Mouse (Mus musculus) forebrain, postnatal 0 days (tissue): ENCODE results near the gene Sipa1l2. TPM values are rescaled to one million over a fixed set of nuclear protein-coding genes. Genes with fewer than 3 reads are reported as not detected.
"Not testable (repeated sequence)": the region's sequence is repeated elsewhere in the genome, so short reads cannot be mapped to it uniquely, and the experiment has no call there.

Experiments used
- ATAC-seq: fragments of 200-750 bp; cut with Nextera tagmentation; 2 replicates; pipeline ENCODE4 v1.8.0; 2017; ENCODE audit warnings: mild to moderate bottlenecking, moderate library complexity
- DNase-seq: peaks from one replicate; pipeline ENCODE4 v3.0.0-alpha.2; 2015
- H3K27ac ChIP-seq: fragments of 300-500 bp; sonication (generic); 2 replicates; pipeline ENCODE4 v1.5.1; 2014; ENCODE audit warnings: low read depth, mild to moderate bottlenecking, antibody characterized with exemption, low read length, moderate library complexity, mixed read lengths
- H3K27me3 ChIP-seq: fragments of 300-500 bp; sonication (generic); 2 replicates; pipeline ENCODE4 v1.6.1; 2014; ENCODE audit warnings: mild to moderate bottlenecking, low read length, mixed read lengths; ENCODE audit not compliant: insufficient read depth
- H3K36me3 ChIP-seq: fragments of 300-500 bp; sonication (generic); 2 replicates; pipeline ENCODE4 v1.6.1; 2014; ENCODE audit warnings: mild to moderate bottlenecking, moderate library complexity; ENCODE audit not compliant: insufficient read depth
- H3K4me1 ChIP-seq: fragments of 300-500 bp; sonication (generic); 2 replicates; pipeline ENCODE4 v1.6.1; 2014; ENCODE audit warnings: antibody characterized with exemption; ENCODE audit not compliant: insufficient read depth
- H3K4me2 ChIP-seq: fragments of 300-500 bp; sonication (generic); 2 replicates; pipeline ENCODE4 v1.6.1; 2014; ENCODE audit warnings: low read depth, mild to moderate bottlenecking, moderate library complexity
- H3K4me3 ChIP-seq: fragments of 300-500 bp; sonication (generic); 2 replicates; pipeline ENCODE4 v1.5.1; 2014; ENCODE audit warnings: low read depth, low read length, mixed read lengths
- H3K9ac ChIP-seq: fragments of 300-500 bp; sonication (generic); 2 replicates; pipeline ENCODE4 v1.6.1; 2014; ENCODE audit warnings: mild to moderate bottlenecking
- H3K9me3 ChIP-seq: fragments of 300-500 bp; sonication (generic); 2 replicates; pipeline ENCODE4 v1.6.1; 2016; ENCODE audit warnings: low read length
- CTCF ChIP-seq: sonication (generic); IDR thresholded peaks from 2 replicates; pipeline ENCODE4 v1.5.1; 2016; ENCODE audit warnings: antibody characterized with exemption, control low read depth, low read depth
- WGBS: fragments of 180-500 bp; shearing (Covaris S2); extraction: QIAGEN DNeasy Blood & Tissue Kit; methylation state at CpG from one replicate; pipeline ENCODE4 v1.1.7; 2014; 5-methylcytosine and 5-hydroxymethylcytosine counted together
- polyA plus RNA-seq: library from polyadenylated mRNA; unstranded; fragments of >200 nt; fragmentation: Nextera tagmentation; extraction: Ambion mirVana; gene quantifications from 2 replicates; pipeline ENCODE4 v1.2.1, GENCODE M21; 2015
- total RNA-seq: library from RNA; depleted of rRNA; stranded (reverse); fragments of >200 nt; gene quantifications from 2 replicates; pipeline ENCODE4 v1.2.3, GENCODE M21; 2014

Sipa1l2 gene
- total and polyA plus RNA-seq, 2 experiments from 2014 or later, result 10.6 to 44.3 TPM

DNA sequence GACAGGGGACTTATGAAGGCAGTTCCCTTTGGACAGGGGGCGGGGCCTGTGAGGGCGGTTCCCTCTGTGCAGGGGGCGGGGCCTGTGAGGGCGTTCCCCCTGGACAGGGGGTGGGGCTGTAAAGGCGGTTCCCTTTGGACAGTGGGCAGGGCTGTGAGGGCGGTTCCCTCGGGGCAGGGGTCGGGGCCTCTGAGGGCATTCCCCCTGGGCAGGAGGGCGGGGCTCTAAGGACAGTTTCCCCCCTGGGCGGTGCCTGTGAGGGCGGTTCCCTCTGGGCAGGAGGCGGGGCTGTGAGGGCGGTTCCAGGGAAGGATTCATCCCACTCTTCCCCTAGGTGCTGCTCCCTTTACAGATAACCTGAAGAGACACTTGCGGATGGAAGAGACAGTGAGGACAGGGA lies 171.6 kb downstream of the Sipa1l2 start:
- no peak overlapping the region for H3K4me2 ChIP-seq
- H3K4me3 ChIP-seq, result no peak overlapping the region
- WGBS, result 44% methylated on average over 13 of the region's 14 CpGs
- ATAC-seq (no peak), DNase-seq (no peak)
- no peaks in the 10 kb centered on the region for H3K9me3 ChIP-seq
- no peak for TF ChIP-seq CTCF
- H3K4me1 ChIP-seq, result no peaks in the 10 kb centered on the region
- no peak overlapping the region for H3K27ac ChIP-seq
- H3K9ac ChIP-seq, result no peak overlapping the region
- no peaks in the 10 kb centered on the region for H3K36me3 ChIP-seq
- H3K27me3 ChIP-seq, result no peaks in the 10 kb centered on the region

- WGBS, result 74% methylated on average over 8 of the region's 8 CpGs
- not testable (repeated sequence) for H3K27me3 ChIP-seq, ATAC-seq, H3K36me3 ChIP-seq, H3K4me2 ChIP-seq, DNase-seq, H3K4me1 ChIP-seq, H3K27ac ChIP-seq, H3K4me3 ChIP-seq, H3K9me3 ChIP-seq, H3K9ac ChIP-seq
These were observed 173.9 kb downstream of the Sipa1l2 start for GRCm38 (mm10) chr8:125395682-125396081.

- Histone ChIP-seq H3K4me2 (no peak overlapping the region), H3K4me3 (no peak overlapping the region), H3K4me1 (peaks cover 8% of the 10 kb centered on the region), H3K36me3 (no peaks in the 10 kb centered on the region), H3K27ac (no peak overlapping the region), H3K9ac (no peak overlapping the region), H3K27me3 (no peaks in the 10 kb centered on the region), H3K9me3 (no peaks in the 10 kb centered on the region)
- TF ChIP-seq CTCF, result no peak
- no peak for ATAC-seq
- 52% methylated on average over 8 of the region's 8 CpGs for WGBS
- no peak for DNase-seq
These were observed 174.6 kb downstream of the Sipa1l2 start for GRCm38 (mm10) chr8:125395032-125395431.

- no peak for TF ChIP-seq CTCF
- H3K36me3 ChIP-seq, result no peaks in the 10 kb centered on the region
- no peaks in the 10 kb centered on the region for H3K9me3 ChIP-seq
- no peak overlapping the region for H3K27ac ChIP-seq
- ATAC-seq (no peak), DNase-seq (no peak)
- no peaks in the 10 kb centered on the region for H3K27me3 ChIP-seq
- H3K4me1 ChIP-seq, result peaks cover 23% of the 10 kb centered on the region
- WGBS, result 69% methylated on average over 7 of the region's 7 CpGs
- H3K4me3 ChIP-seq, result no peak overlapping the region
- H3K4me2 ChIP-seq, result no peak overlapping the region
- H3K9ac ChIP-seq, result no peak overlapping the region
These were observed 177.9 kb downstream of the Sipa1l2 start for GRCm38 (mm10) chr8:125391685-125392084.

- Histone ChIP-seq H3K9me3 (no peaks in the 10 kb centered on the region), H3K27me3 (no peaks in the 10 kb centered on the region), H3K9ac (no peak overlapping the region), H3K4me2 (no peak overlapping the region), H3K27ac (no peak overlapping the region), H3K36me3 (no peaks in the 10 kb centered on the region), H3K4me1 (peaks cover 23% of the 10 kb centered on the region), H3K4me3 (no peak overlapping the region)
- WGBS, result 75% methylated on average over 8 of the region's 8 CpGs
- no peak for TF ChIP-seq CTCF
- DNase-seq (no peak), ATAC-seq (no peak)
These were observed 178.3 kb downstream of the Sipa1l2 start for GRCm38 (mm10) chr8:125391271-125391670.

- H3K36me3 ChIP-seq, result no peaks in the 10 kb centered on the region
- no peak overlapping the region for H3K4me2 ChIP-seq
- peak overlapping the region; percentile 72 for H3K27ac ChIP-seq
- TF ChIP-seq CTCF, result no peak
- no peaks in the 10 kb centered on the region for H3K9me3 ChIP-seq
- peaks cover 28% of the 10 kb centered on the region for H3K4me1 ChIP-seq
- 23% methylated on average over 6 of the region's 6 CpGs for WGBS
- H3K9ac ChIP-seq, result 0 out of 2 replicates have a peak overlapping the region, but pooled peaks have one; percentile 22
- DNase-seq (peak; percentile 36), ATAC-seq (peak; percentile 16; the same call in 1 of the 2 replicates)
- no peak overlapping the region for H3K4me3 ChIP-seq
- no peaks in the 10 kb centered on the region for H3K27me3 ChIP-seq
These were observed 179.1 kb downstream of the Sipa1l2 start for GRCm38 (mm10) chr8:125390506-125390895.

- 0 out of 2 replicates have a peak overlapping the region, but pooled peaks have one; percentile 22 for H3K9ac ChIP-seq
- ATAC-seq (peak; percentile 53), DNase-seq (peak; percentile 85)
- no peak for TF ChIP-seq CTCF
- no peaks in the 10 kb centered on the region for H3K9me3 ChIP-seq
- H3K27ac ChIP-seq, result peak overlapping the region; percentile 72
- WGBS, result 31% methylated on average over 13 of the region's 13 CpGs
- H3K36me3 ChIP-seq, result no peaks in the 10 kb centered on the region
- H3K27me3 ChIP-seq, result no peaks in the 10 kb centered on the region
- H3K4me2 ChIP-seq, result no peak overlapping the region
- peaks cover 33% of the 10 kb centered on the region for H3K4me1 ChIP-seq
- no peak overlapping the region for H3K4me3 ChIP-seq
These were observed 179.7 kb downstream of the Sipa1l2 start for GRCm38 (mm10) chr8:125389756-125390505.
